Mouse (Mus musculus) liver, embryonic 18 days (tissue): ENCODE results near the gene Ttll5. TPM values are rescaled to one million over a fixed set of nuclear protein-coding genes. Genes with fewer than 3 reads are reported as not detected.

Source experiments
- polyA plus RNA-seq: library from polyadenylated mRNA; depleted of rRNA; stranded (reverse); fragments of >200 nt; gene quantifications from 2 replicates; pipeline ENCODE4 v1.2.3, GENCODE M21; 2012; rRNA removed

Ttll5 gene
- polyA plus RNA-seq, result 5.0 and 5.1 TPM in 2 replicates

GRCm38 (mm10) chr12:85824438-85825264, at the start of gene Ttll5, which contains the start of gene Erg28:
Gene Ttll5 (plus strand): TSS chr12:85824659.
Gene Erg28 (minus strand): TSS chr12:85824550.

GRCm38 (mm10) chr12:86078553-86079201, 254.2 kb downstream of the Ttll5 start, which contains the start of gene Tgfb3:
Gene Tgfb3 (minus strand): TSS chr12:86079041.

GRCm38 (mm10) chr12:86082481-86083012, 258.1 kb downstream of the Ttll5 start, which contains the start of gene Ift43:
Gene Ift43 (plus strand): TSS chr12:86082541.

Other genes starting within 250 kb of the Ttll5 start
- 4.8 and 6.3 TPM in 2 replicates for gene Jdp2, start 225.6 kb upstream of the Ttll5 start, polyA plus RNA-seq
- 3.6 and 3.9 TPM in 2 replicates for gene Batf, start 138.0 kb upstream of the Ttll5 start, polyA plus RNA-seq
- 5.2 and 6.8 TPM in 2 replicates for gene Flvcr2, start 78.1 kb upstream of the Ttll5 start, polyA plus RNA-seq
- 66.0 and 79.0 TPM in 2 replicates for gene Erg28, start 109 bp upstream of the Ttll5 start, polyA plus RNA-seq